Mouse (Mus musculus) kidney, adult 2 months (tissue): ENCODE data around the gene Gna15. TPM values are rescaled to one million over a fixed set of nuclear protein-coding genes. Genes with fewer than 3 reads are reported as not detected.

Experiments used
- DNase-seq: peaks from one replicate; pipeline ENCODE4 v3.0.0; 2021
- H3K27ac ChIP-seq: fragments of 200-500 bp; 2 replicates; pipeline ENCODE4 v1.5.1; 2012; ENCODE audit warnings: low read depth, low read length, control low read depth, inconsistent platforms; ENCODE audit not compliant: insufficient read depth
- H3K27me3 ChIP-seq: fragments of 200-500 bp; replicated peaks from 2 replicates; pipeline ENCODE4 v1.6.1; 2012; ENCODE audit warnings: mild to moderate bottlenecking, moderate library complexity, low read length, inconsistent platforms; ENCODE audit not compliant: control insufficient read depth, insufficient read depth
- H3K36me3 ChIP-seq: fragments of 200-500 bp; 2 replicates; pipeline ENCODE4 v1.6.1; 2012; ENCODE audit warnings: mild to moderate bottlenecking, moderate library complexity, low read length, inconsistent platforms; ENCODE audit not compliant: control insufficient read depth, insufficient read depth
- H3K4me1 ChIP-seq: fragments of 200-500 bp; 2 replicates; pipeline ENCODE4 v1.6.1; 2011; ENCODE audit warnings: low read length; ENCODE audit not compliant: control insufficient read depth, insufficient read depth
- H3K4me3 ChIP-seq: fragments of 200-500 bp; 2 replicates; pipeline ENCODE4 v1.5.1; 2011; ENCODE audit warnings: mild to moderate bottlenecking, low read depth, low read length, control low read depth; ENCODE audit not compliant: insufficient read depth
- CTCF ChIP-seq: fragments of 200-500 bp; conservative IDR thresholded peaks from 2 replicates; pipeline ENCODE4 v1.5.1; 2011; ENCODE audit warnings: low read depth, mild to moderate bottlenecking, control low read depth, low read length, moderate library complexity, mixed read lengths; ENCODE audit not compliant: insufficient read depth, insufficient read length
- POLR2A ChIP-seq: fragments of 200-500 bp; IDR thresholded peaks from one replicate; pipeline ENCODE4 v1.6.1; 2011; ENCODE audit warnings: low read depth, low read length, control low read depth
- WGBS: fragments of 180-500 bp; shearing (Covaris S2); methylation state at CpG from one replicate; pipeline ENCODE4 v1.1.7; 2018; 5-methylcytosine and 5-hydroxymethylcytosine counted together
- polyA plus RNA-seq: library from polyadenylated mRNA; depleted of rRNA; stranded (reverse); fragments of >200 nt; gene quantifications from 2 replicates; pipeline ENCODE4 v1.2.3, GENCODE M21; 2012

Gna15 gene
- polyA plus RNA-seq, 1 experiment, result 2.1 TPM

GRCm38 (mm10) chr10:81464405-81465264 lies 59.4 kb downstream of the Gna15 start:
- Histone ChIP-seq H3K27me3 (no peaks in the 10 kb centered on the region), H3K4me3 (no peak overlapping the region)

GRCm38 (mm10) chr10:81463531-81463930 lies 60.5 kb downstream of the Gna15 start:
- Histone ChIP-seq H3K27ac (no peak overlapping the region), H3K27me3 (no peaks in the 10 kb centered on the region), H3K36me3 (no peaks in the 10 kb centered on the region), H3K4me3 (no peak overlapping the region), H3K4me1 (no peaks in the 10 kb centered on the region)
- WGBS, result 69% methylated on average over 4 of the region's 4 CpGs
- TF ChIP-seq POLR2A (no peak), CTCF (no peak)
- no peak for DNase-seq

More at GRCm38 (mm10) chr10:81464405-81465264, 59.4 kb downstream of the Gna15 start:
- WGBS, result 5% methylated on average over 33 of the region's 33 CpGs
- no peaks in the 10 kb centered on the region for H3K4me1 ChIP-seq
- no peak overlapping the region for H3K27ac ChIP-seq
- peak; percentile 58 for DNase-seq
- H3K36me3 ChIP-seq, result no peaks in the 10 kb centered on the region
- TF ChIP-seq POLR2A (no peak), CTCF (no peak)

- 84% methylated on average over 7 of the region's 7 CpGs for WGBS
- H3K27me3 ChIP-seq, result no peaks in the 10 kb centered on the region
- H3K36me3 ChIP-seq, result no peaks in the 10 kb centered on the region
- no peaks in the 10 kb centered on the region for H3K4me1 ChIP-seq
- TF ChIP-seq CTCF (no peak), POLR2A (no peak)
- no peak overlapping the region for H3K4me3 ChIP-seq
- no peak overlapping the region for H3K27ac ChIP-seq
- no peak for DNase-seq
Measured at GRCm38 (mm10) chr10:81462917-81463316, 61.1 kb downstream of the Gna15 start.

- Histone ChIP-seq H3K27me3 (no peaks in the 10 kb centered on the region), H3K4me1 (no peaks in the 10 kb centered on the region), H3K27ac (no peak overlapping the region), H3K4me3 (no peak overlapping the region), H3K36me3 (no peaks in the 10 kb centered on the region)
- TF ChIP-seq POLR2A, result no peak
- no peak for TF ChIP-seq CTCF
- 35% methylated on average over 7 of the region's 7 CpGs for WGBS
- DNase-seq, result no peak
Measured at GRCm38 (mm10) chr10:81462415-81462804, 61.6 kb downstream of the Gna15 start.

GRCm38 (mm10) chr10:81461673-81462414 lies 62.2 kb downstream of the Gna15 start:
- Histone ChIP-seq H3K27ac (no peak overlapping the region), H3K4me1 (no peaks in the 10 kb centered on the region), H3K4me3 (no peak overlapping the region), H3K27me3 (no peaks in the 10 kb centered on the region), H3K36me3 (no peaks in the 10 kb centered on the region)
- 11% methylated on average over 16 of the region's 16 CpGs for WGBS
- DNase-seq, result no peak
- TF ChIP-seq POLR2A (no peak), CTCF (no peak)

GRCm38 (mm10) chr10:81460951-81461350 lies 63.1 kb downstream of the Gna15 start:
- no peak overlapping the region for H3K27ac ChIP-seq
- H3K4me1 ChIP-seq, result no peaks in the 10 kb centered on the region
- 44% methylated on average over 11 of the region's 11 CpGs for WGBS
- H3K36me3 ChIP-seq, result no peaks in the 10 kb centered on the region
- no peaks in the 10 kb centered on the region for H3K27me3 ChIP-seq
- DNase-seq, result no peak
- H3K4me3 ChIP-seq, result no peak overlapping the region
- TF ChIP-seq POLR2A (no peak), CTCF (no peak)

GRCm38 (mm10) chr10:81460471-81460870 lies 63.6 kb downstream of the Gna15 start:
- Histone ChIP-seq H3K27me3 (no peaks in the 10 kb centered on the region), H3K36me3 (no peaks in the 10 kb centered on the region)
- TF ChIP-seq POLR2A, result no peak
- no peak for TF ChIP-seq CTCF

More at GRCm38 (mm10) chr10:81460471-81460870, 63.6 kb downstream of the Gna15 start:
- DNase-seq, result no peak
- Histone ChIP-seq H3K27ac (no peak overlapping the region), H3K4me3 (no peak overlapping the region), H3K4me1 (no peaks in the 10 kb centered on the region)
- WGBS, result 31% methylated on average over 20 of the region's 20 CpGs
